Mouse (Mus musculus) myocyte (in vitro differentiated cells): ENCODE data around the gene Cnot6.

Source experiments
- CEBPB ChIP-seq: IDR thresholded peaks from 2 replicates; pipeline ENCODE4 v1.6.1; 2011; ENCODE audit warnings: mild to moderate bottlenecking, moderate library complexity; ENCODE audit not compliant: poor library complexity, insufficient read depth, severe bottlenecking
- E2F4 ChIP-seq: IDR thresholded peaks from one replicate; pipeline ENCODE4 v1.6.1; 2011; ENCODE audit warnings: mild to moderate bottlenecking, control low read depth, moderate library complexity; ENCODE audit not compliant: insufficient read depth
- MAX ChIP-seq: IDR thresholded peaks from one replicate; pipeline ENCODE4 v1.6.1; 2011; ENCODE audit warnings: low read depth, mild to moderate bottlenecking, control low read depth
- MYOD1 ChIP-seq, 3 experiments: IDR thresholded peaks; one replicate each; pipeline ENCODE4 v1.6.1; 2011; ENCODE audit warnings: control low read depth in 2 of 3, low read depth in 2 of 3, mild to moderate bottlenecking in 2 of 3, moderate library complexity in 1 of 3; ENCODE audit not compliant: insufficient read length in 2 of 3, control insufficient read depth in 1 of 3
- MYOG ChIP-seq, 3 experiments: IDR thresholded peaks; one replicate each; pipeline ENCODE4 v1.6.1; 2011; ENCODE audit warnings: control low read depth in 2 of 3, low read depth in 2 of 3, mild to moderate bottlenecking in 2 of 3; ENCODE audit not compliant: insufficient read length in 2 of 3, control insufficient read depth in 1 of 3, insufficient read depth in 1 of 3
- POLR2A ChIP-seq: IDR thresholded peaks from one replicate; pipeline ENCODE4 v1.6.1; 2011; ENCODE audit warnings: low read depth, mild to moderate bottlenecking, control low read depth, moderate library complexity; ENCODE audit not compliant: insufficient read length
- POLR2AphosphoS2 ChIP-seq: IDR thresholded peaks from one replicate; pipeline ENCODE4 v1.6.1; 2011; ENCODE audit warnings: low read depth, control low read depth; ENCODE audit not compliant: insufficient read length
- REST ChIP-seq: IDR thresholded peaks from one replicate; pipeline ENCODE4 v1.6.1; 2011; ENCODE audit warnings: mild to moderate bottlenecking, control low read depth, moderate library complexity; ENCODE audit not compliant: insufficient read depth, insufficient read length
- SRF ChIP-seq: IDR thresholded peaks from one replicate; pipeline ENCODE4 v1.6.1; 2011; ENCODE audit warnings: low read depth; ENCODE audit not compliant: control insufficient read depth, insufficient read length
- TCF12 ChIP-seq: IDR thresholded peaks from one replicate; pipeline ENCODE4 v1.6.1; 2011; ENCODE audit warnings: mild to moderate bottlenecking, control low read depth; ENCODE audit not compliant: poor library complexity, insufficient read depth, severe bottlenecking
- USF1 ChIP-seq: IDR thresholded peaks from one replicate; pipeline ENCODE4 v1.6.1; 2011; ENCODE audit warnings: low read depth, mild to moderate bottlenecking, control low read depth, moderate library complexity

- TF ChIP-seq REST = no peak
- no peak for TF ChIP-seq USF1
- TF ChIP-seq MYOD1 (IDR thresholded peaks at IDR 0.05; ENCODE audit: control insufficient read depth in 1 of 3, insufficient read length in 2 of 3, low read depth in 2 of 3) = no peak
- TF ChIP-seq POLR2A = no peak
- no peak for TF ChIP-seq MYOG (IDR thresholded peaks at IDR 0.05; ENCODE audit: control insufficient read depth in 1 of 3, insufficient read depth in 1 of 3, insufficient read length in 2 of 3, low read depth in 2 of 3)
- TF ChIP-seq POLR2AphosphoS2 = no peak
- no peak for TF ChIP-seq TCF12
- no peak for TF ChIP-seq E2F4
- no peak for TF ChIP-seq SRF
- no peak for TF ChIP-seq CEBPB
- no peak for TF ChIP-seq MAX
These were observed 17.5 kb downstream of the Cnot6 start for GRCm38 (mm10) chr11:49695013-49695412.
